Mouse (Mus musculus) forebrain, embryonic 10.5 days (tissue): ENCODE results near the gene Ankrd44. TPM values are rescaled to one million over a fixed set of nuclear protein-coding genes. Genes with fewer than 3 reads are reported as not detected.

Experiments
- DNase-seq: peaks from one replicate; pipeline ENCODE4 v3.0.0-alpha.2; 2017; ENCODE audit warnings: low spot score; ENCODE audit errors: extremely low spot score
- H3K27ac ChIP-seq: fragments of 300-500 bp; sonication (generic); 2 replicates; pipeline ENCODE4 v1.5.1; 2016; ENCODE audit warnings: mild to moderate bottlenecking
- H3K27me3 ChIP-seq: fragments of 300-500 bp; sonication (generic); 2 replicates; pipeline ENCODE4 v1.6.1; 2016; ENCODE audit warnings: mild to moderate bottlenecking; ENCODE audit not compliant: poor library complexity, severe bottlenecking
- H3K36me3 ChIP-seq: fragments of 300-500 bp; sonication (generic); replicated peaks from 2 replicates; pipeline ENCODE4 v1.6.1; 2016; ENCODE audit warnings: mild to moderate bottlenecking, moderate library complexity
- H3K4me1 ChIP-seq: fragments of 300-500 bp; sonication (generic); 2 replicates; pipeline ENCODE4 v1.6.1; 2016
- H3K4me3 ChIP-seq: fragments of 300-500 bp; sonication (generic); 2 replicates; pipeline ENCODE4 v1.5.1; 2016; ENCODE audit warnings: mild to moderate bottlenecking, moderate library complexity
- H3K9me3 ChIP-seq: fragments of 300-500 bp; sonication (generic); 2 replicates; pipeline ENCODE4 v1.6.1; 2016; ENCODE audit warnings: mild to moderate bottlenecking, moderate library complexity
- WGBS: fragments of 180-500 bp; shearing (Covaris S2); methylation state at CpG from one replicate; pipeline ENCODE4 v1.1.7; 2016; 5-methylcytosine and 5-hydroxymethylcytosine counted together
- polyA plus RNA-seq: library from polyadenylated mRNA; unstranded; fragments of >200 nt; fragmentation: Nextera tagmentation; extraction: Ambion mirVana; gene quantifications from 2 replicates; pipeline ENCODE4 v1.2.1, GENCODE M21; 2016

Gene Ankrd44
- polyA plus RNA-seq, 1 experiment from 2014 or later: 15.2 TPM

GRCm38 (mm10) chr1:54772843-54773242, 153.3 kb downstream of the Ankrd44 start:
- 90% methylated on average over 5 of the region's 5 CpGs for WGBS
- Histone ChIP-seq H3K36me3 (no peaks in the 10 kb centered on the region), H3K27ac (no peak overlapping the region), H3K4me1 (peaks cover 3% of the 10 kb centered on the region; the same call in 1 of the 2 replicates), H3K9me3 (peaks cover 5% of the 10 kb centered on the region; the same call in 1 of the 2 replicates), H3K4me3 (no peak overlapping the region), H3K27me3 (no peaks in the 10 kb centered on the region)
- no peak for DNase-seq

- H3K27ac ChIP-seq: no peak overlapping the region
- H3K4me1 ChIP-seq: peaks cover 3% of the 10 kb centered on the region; the same call in 1 of the 2 replicates
- no peaks in the 10 kb centered on the region for H3K36me3 ChIP-seq
- H3K9me3 ChIP-seq: peaks cover 5% of the 10 kb centered on the region; the same call in 1 of the 2 replicates
- no peak for DNase-seq
- no peaks in the 10 kb centered on the region for H3K27me3 ChIP-seq
- no peak overlapping the region for H3K4me3 ChIP-seq
- 95% methylated on average over 3 of the region's 3 CpGs for WGBS
These were observed 154.7 kb downstream of the Ankrd44 start for GRCm38 (mm10) chr1:54771471-54771870.

- no peaks in the 10 kb centered on the region for H3K36me3 ChIP-seq
- no peak overlapping the region for H3K27ac ChIP-seq
- peaks cover 8% of the 10 kb centered on the region for H3K4me1 ChIP-seq
- H3K4me3 ChIP-seq: no peak overlapping the region
- peaks cover 5% of the 10 kb centered on the region; the same call in 1 of the 2 replicates for H3K9me3 ChIP-seq
- 89% methylated on average over 3 of the region's 3 CpGs for WGBS
- H3K27me3 ChIP-seq: no peaks in the 10 kb centered on the region
- DNase-seq: no peak
These were observed 159.0 kb downstream of the Ankrd44 start for GRCm38 (mm10) chr1:54767221-54767620.

GRCm38 (mm10) chr1:54765632-54766238, 160.5 kb downstream of the Ankrd44 start:
- Histone ChIP-seq H3K9me3 (no peaks in the 10 kb centered on the region), H3K4me3 (no peak overlapping the region), H3K4me1 (peaks cover 15% of the 10 kb centered on the region), H3K27me3 (no peaks in the 10 kb centered on the region), H3K27ac (no peak overlapping the region), H3K36me3 (no peaks in the 10 kb centered on the region)
- DNase-seq: no peak
- WGBS: 87% methylated on average over 2 of the region's 2 CpGs

- 64% methylated on average over 10 of the region's 10 CpGs for WGBS
- peaks cover 15% of the 10 kb centered on the region for H3K4me1 ChIP-seq
These were observed 163.9 kb downstream of the Ankrd44 start for GRCm38 (mm10) chr1:54762216-54762807.

DNA sequence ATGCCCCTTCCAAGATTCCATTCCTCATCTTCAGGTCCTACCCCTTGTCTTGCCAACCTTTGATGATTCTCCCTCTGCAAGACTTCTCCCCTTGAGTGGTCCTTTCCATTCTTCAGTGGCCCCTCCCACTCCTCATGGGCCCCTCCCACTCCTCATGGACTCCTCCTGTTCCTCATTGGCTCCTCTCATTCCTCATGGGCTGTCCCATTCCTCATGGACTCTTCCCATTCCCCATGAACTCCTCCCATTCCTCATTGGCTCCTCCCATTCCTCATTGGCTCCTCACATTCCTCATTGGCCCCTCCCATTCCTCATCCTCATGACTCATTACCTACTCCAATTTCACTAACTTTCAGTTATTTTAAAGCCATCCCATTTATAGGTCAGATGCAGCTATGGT, 166.3 kb downstream of the Ankrd44 start:
- Histone ChIP-seq H3K4me3 (no peak overlapping the region), H3K9me3 (no peaks in the 10 kb centered on the region), H3K36me3 (no peaks in the 10 kb centered on the region), H3K27me3 (no peaks in the 10 kb centered on the region), H3K27ac (no peak overlapping the region), H3K4me1 (peaks cover 15% of the 10 kb centered on the region)
- DNase-seq: no peak

More at GRCm38 (mm10) chr1:54762216-54762807, 163.9 kb downstream of the Ankrd44 start:
- H3K36me3 ChIP-seq: no peaks in the 10 kb centered on the region
- DNase-seq: no peak
- no peaks in the 10 kb centered on the region for H3K9me3 ChIP-seq
- peak overlapping the region; percentile 63; the same call in 1 of the 2 replicates for H3K27ac ChIP-seq
- no peak overlapping the region for H3K4me3 ChIP-seq
- H3K27me3 ChIP-seq: no peaks in the 10 kb centered on the region

DNA sequence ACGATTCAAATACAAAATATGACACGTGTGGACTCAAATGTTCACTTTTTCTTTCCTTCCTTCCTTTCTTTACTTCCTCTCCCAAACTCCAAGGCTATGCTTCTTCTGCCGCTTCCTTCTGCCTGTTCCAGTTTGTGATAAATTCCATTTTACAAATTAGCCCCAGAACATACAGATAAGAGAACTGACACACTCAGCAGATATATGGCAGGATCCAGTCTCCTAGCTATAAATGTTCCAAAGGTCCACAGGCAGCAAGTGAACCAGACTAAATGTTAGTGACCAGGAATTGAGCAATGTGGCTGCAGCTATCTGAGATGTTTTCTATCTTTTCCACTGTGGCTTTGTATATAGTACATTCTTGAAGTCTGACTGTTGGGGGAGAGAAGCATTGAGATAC, 168.9 kb downstream of the Ankrd44 start:
- Histone ChIP-seq H3K4me1 (peaks cover 7% of the 10 kb centered on the region; the same call in 1 of the 2 replicates), H3K36me3 (peaks cover 6% of the 10 kb centered on the region; the same call in 1 of the 2 replicates), H3K27ac (no peak overlapping the region), H3K9me3 (no peaks in the 10 kb centered on the region), H3K27me3 (no peaks in the 10 kb centered on the region), H3K4me3 (no peak overlapping the region)
- DNase-seq: no peak
- WGBS: 91% methylated on average over 3 of the region's 3 CpGs

- H3K36me3 ChIP-seq: peaks cover 6% of the 10 kb centered on the region; the same call in 1 of the 2 replicates
- WGBS: 83% methylated on average over 8 of the region's 8 CpGs
- H3K4me3 ChIP-seq: no peak overlapping the region
These were observed 170.4 kb downstream of the Ankrd44 start for GRCm38 (mm10) chr1:54755690-54756365.

GRCm38 (mm10) chr1:54749961-54750360, 176.2 kb downstream of the Ankrd44 start:
- H3K36me3 ChIP-seq: peaks cover 6% of the 10 kb centered on the region; the same call in 1 of the 2 replicates
- no peak overlapping the region for H3K4me3 ChIP-seq
- H3K4me1 ChIP-seq: no peaks in the 10 kb centered on the region
- WGBS: 91% methylated on average over 1 of the region's 1 CpGs
- DNase-seq: no peak
- H3K27me3 ChIP-seq: no peaks in the 10 kb centered on the region
- no peaks in the 10 kb centered on the region for H3K9me3 ChIP-seq
- no peak overlapping the region for H3K27ac ChIP-seq

More at GRCm38 (mm10) chr1:54755690-54756365, 170.4 kb downstream of the Ankrd44 start:
- Histone ChIP-seq H3K27ac (no peak overlapping the region), H3K9me3 (no peaks in the 10 kb centered on the region), H3K27me3 (no peaks in the 10 kb centered on the region), H3K4me1 (no peaks in the 10 kb centered on the region)
- DNase-seq: no peak

DNA sequence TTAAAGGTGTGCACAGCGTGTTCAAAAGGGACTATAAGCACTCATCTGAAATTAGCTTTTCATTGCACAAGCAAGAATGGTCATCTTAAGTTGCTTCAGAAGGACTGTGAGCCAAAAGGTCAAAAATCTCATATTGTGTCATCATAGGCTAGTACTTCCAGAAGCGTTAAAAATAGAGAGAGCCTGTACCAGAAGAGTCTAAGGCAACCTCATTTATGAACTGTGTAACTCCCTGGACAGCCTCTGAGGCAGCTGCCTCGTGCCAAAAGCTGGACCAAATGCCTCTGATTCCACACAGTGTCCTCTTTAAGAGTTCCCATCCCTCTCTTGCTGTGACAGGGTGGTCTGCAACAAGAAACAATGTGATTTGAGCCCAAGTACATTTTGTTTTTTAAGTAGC, 176.7 kb downstream of the Ankrd44 start:
- WGBS: 84% methylated on average over 3 of the region's 3 CpGs
- H3K9me3 ChIP-seq: no peaks in the 10 kb centered on the region
- no peaks in the 10 kb centered on the region for H3K27me3 ChIP-seq
- H3K36me3 ChIP-seq: peaks cover 6% of the 10 kb centered on the region; the same call in 1 of the 2 replicates
- no peak overlapping the region for H3K4me3 ChIP-seq
- no peak for DNase-seq
- no peaks in the 10 kb centered on the region for H3K4me1 ChIP-seq
- H3K27ac ChIP-seq: no peak overlapping the region

GRCm38 (mm10) chr1:54747785-54748420, 178.3 kb downstream of the Ankrd44 start:
- Histone ChIP-seq H3K27ac (no peak overlapping the region), H3K4me1 (no peaks in the 10 kb centered on the region), H3K4me3 (no peak overlapping the region), H3K27me3 (no peaks in the 10 kb centered on the region), H3K36me3 (no peaks in the 10 kb centered on the region), H3K9me3 (no peaks in the 10 kb centered on the region)
- DNase-seq: no peak
- 89% methylated on average over 8 of the region's 8 CpGs for WGBS

DNA sequence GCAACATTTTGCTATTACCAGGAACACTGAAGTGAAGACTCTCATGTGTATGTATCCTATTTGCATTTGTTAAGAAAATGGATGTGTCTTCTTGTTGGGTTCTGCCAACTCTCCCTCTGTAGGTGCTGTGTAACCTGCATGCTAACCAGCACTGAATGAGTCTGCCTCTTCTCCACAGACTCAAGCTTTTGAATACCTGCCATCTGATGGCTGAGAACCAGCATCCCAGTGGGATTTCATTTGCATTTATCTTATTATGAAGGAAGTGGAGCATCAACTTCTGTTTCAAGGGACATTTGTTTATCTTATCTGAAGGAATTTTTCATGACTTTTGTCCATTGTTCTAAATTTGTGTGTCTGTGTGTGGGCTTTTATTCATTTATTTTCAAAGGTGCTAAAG, 180.5 kb downstream of the Ankrd44 start:
- DNase-seq: no peak
- Histone ChIP-seq H3K4me3 (no peak overlapping the region), H3K27me3 (no peaks in the 10 kb centered on the region), H3K4me1 (no peaks in the 10 kb centered on the region), H3K9me3 (no peaks in the 10 kb centered on the region), H3K27ac (no peak overlapping the region), H3K36me3 (no peaks in the 10 kb centered on the region)
